Mouse (Mus musculus) naive thymus-derived CD4-positive, alpha-beta T cell, adult 2 months (primary cell): Measurements from ENCODE around the gene Trim33.
A peak's percentile ranks its signal among the peaks of the same experiment; 100 is the strongest.

Experiments
- DNase-seq: peaks from one replicate; pipeline ENCODE4 v3.0.0-alpha.2; 2011; ENCODE audit warnings: low read depth

Gene Trim33

DNA sequence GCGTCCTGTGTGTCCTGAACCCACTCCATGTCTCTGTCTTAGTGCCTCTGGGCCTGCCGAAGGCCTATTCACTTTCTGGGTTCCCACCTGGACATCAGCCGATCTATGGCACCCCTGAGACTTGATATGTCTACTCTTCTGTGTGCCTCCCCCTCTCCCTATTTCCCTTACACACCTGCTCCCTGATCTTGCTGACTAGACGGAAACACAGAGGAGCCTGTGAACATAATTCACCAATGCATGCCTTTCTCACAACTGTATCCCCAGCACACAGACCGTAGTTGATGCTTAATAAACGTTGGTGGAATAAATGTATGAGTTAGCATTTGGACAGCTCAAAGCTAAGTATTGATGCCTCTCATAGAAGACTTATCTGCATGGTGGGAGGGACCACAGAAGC, 121.7 kb downstream of the Trim33 start:
- DNase-seq = no peak

- DNase-seq = no peak
Observed at GRCm38 (mm10) chr3:103401342-103402098, 122.4 kb downstream of the Trim33 start.

DNA sequence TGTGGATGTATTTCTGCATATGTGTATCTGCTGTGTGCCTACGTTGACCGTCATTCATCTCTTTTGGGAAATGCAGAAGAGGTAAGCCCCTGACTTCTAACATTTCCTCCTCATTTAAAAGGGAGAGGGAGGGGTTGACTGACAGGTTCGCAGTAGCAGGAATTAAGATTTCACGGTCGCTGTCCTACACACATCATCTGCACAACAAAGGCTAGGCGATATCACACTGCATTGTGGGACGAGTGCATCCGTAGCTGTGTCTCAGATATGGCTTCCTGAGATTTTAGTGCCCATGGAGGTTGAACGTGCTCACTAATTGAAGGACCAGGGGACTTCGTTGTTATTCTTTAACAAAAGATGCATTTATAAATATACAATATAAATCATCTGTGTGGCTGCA, 123.1 kb downstream of the Trim33 start:
- DNase-seq = no peak

GRCm38 (mm10) chr3:103405135-103405534, 126.0 kb downstream of the Trim33 start:
- DNase-seq = peak; percentile 40

GRCm38 (mm10) chr3:103405871-103406765, 127.0 kb downstream of the Trim33 start:
- DNase-seq = peak; percentile 26
